Mouse (Mus musculus) brown adipose tissue, adult 24 weeks (tissue): ENCODE data around the gene Epsti1. TPM values are rescaled to one million over a fixed set of nuclear protein-coding genes. Genes with fewer than 3 reads are reported as not detected.

Source experiments
- H3K27ac ChIP-seq: fragments of 200-500 bp; replicated peaks from 2 replicates; pipeline ENCODE4 v1.5.1; 2012; ENCODE audit warnings: low read depth, mild to moderate bottlenecking, low read length
- H3K4me1 ChIP-seq: fragments of 200-500 bp; 2 replicates; pipeline ENCODE4 v1.6.1; 2012; ENCODE audit warnings: low read length, mixed read lengths; ENCODE audit not compliant: control insufficient read depth, insufficient read depth, insufficient read length
- H3K4me3 ChIP-seq: fragments of 200-500 bp; 2 replicates; pipeline ENCODE4 v1.5.1; 2012; ENCODE audit warnings: low read depth, mild to moderate bottlenecking, low read length, moderate library complexity; ENCODE audit not compliant: insufficient read depth
- polyA plus RNA-seq: library from polyadenylated mRNA; stranded (reverse); fragments of >200 nt; gene quantifications from 2 replicates; pipeline ENCODE4 v1.2.4, GENCODE M21; 2012; ENCODE audit not compliant: missing spikeins, insufficient read depth, insufficient read length

The Epsti1 gene
- polyA plus RNA-seq, 1 experiment = 2.2 TPM

- no peak overlapping the region for H3K27ac ChIP-seq
- no peaks in the 10 kb centered on the region for H3K4me1 ChIP-seq
- H3K4me3 ChIP-seq = no peak overlapping the region
Measured at GRCm38 (mm10) chr14:77886941-77887340, 17.1 kb upstream of the Epsti1 start.

GRCm38 (mm10) chr14:77889911-77890310 is 14.1 kb upstream of the Epsti1 start:
- Histone ChIP-seq H3K27ac (no peak overlapping the region), H3K4me3 (no peak overlapping the region), H3K4me1 (no peaks in the 10 kb centered on the region)

GRCm38 (mm10) chr14:77895951-77896350 is 8.1 kb upstream of the Epsti1 start:
- Histone ChIP-seq H3K27ac (0 out of 2 replicates have a peak overlapping the region, but pooled peaks have one; percentile 10), H3K4me1 (no peaks in the 10 kb centered on the region), H3K4me3 (no peak overlapping the region)

GRCm38 (mm10) chr14:77902541-77902940 is 1.5 kb upstream of the Epsti1 start:
- H3K27ac ChIP-seq = no peak overlapping the region
- H3K4me1 ChIP-seq = no peaks in the 10 kb centered on the region
- no peak overlapping the region for H3K4me3 ChIP-seq

- no peak overlapping the region for H3K4me3 ChIP-seq
Measured at GRCm38 (mm10) chr14:77905466-77905865, 1.4 kb downstream of the Epsti1 start.

GRCm38 (mm10) chr14:77906586-77906985 is 2.5 kb downstream of the Epsti1 start:
- Histone ChIP-seq H3K4me3 (no peak overlapping the region), H3K27ac (no peak overlapping the region)

More at GRCm38 (mm10) chr14:77905466-77905865, 1.4 kb downstream of the Epsti1 start:
- Histone ChIP-seq H3K27ac (no peak overlapping the region), H3K4me1 (no peaks in the 10 kb centered on the region)

GRCm38 (mm10) chr14:77915776-77916175 is 11.7 kb downstream of the Epsti1 start:
- Histone ChIP-seq H3K27ac (no peak overlapping the region), H3K4me3 (no peak overlapping the region), H3K4me1 (no peaks in the 10 kb centered on the region)

More at GRCm38 (mm10) chr14:77906586-77906985, 2.5 kb downstream of the Epsti1 start:
- no peaks in the 10 kb centered on the region for H3K4me1 ChIP-seq

GRCm38 (mm10) chr14:77921641-77922040 is 17.6 kb downstream of the Epsti1 start:
- Histone ChIP-seq H3K4me3 (no peak overlapping the region), H3K4me1 (no peaks in the 10 kb centered on the region), H3K27ac (no peak overlapping the region)

GRCm38 (mm10) chr14:77923076-77923865 is 19.2 kb downstream of the Epsti1 start:
- Histone ChIP-seq H3K27ac (no peak overlapping the region), H3K4me3 (no peak overlapping the region), H3K4me1 (no peaks in the 10 kb centered on the region)

- H3K27ac ChIP-seq = no peak overlapping the region
Measured at GRCm38 (mm10) chr14:77925414-77925813, 21.4 kb downstream of the Epsti1 start.

GRCm38 (mm10) chr14:77926718-77927117 is 22.7 kb downstream of the Epsti1 start:
- Histone ChIP-seq H3K27ac (no peak overlapping the region), H3K4me1 (no peaks in the 10 kb centered on the region), H3K4me3 (no peak overlapping the region)

More at GRCm38 (mm10) chr14:77925414-77925813, 21.4 kb downstream of the Epsti1 start:
- Histone ChIP-seq H3K4me3 (no peak overlapping the region), H3K4me1 (no peaks in the 10 kb centered on the region)

- Histone ChIP-seq H3K4me3 (no peak overlapping the region), H3K27ac (no peak overlapping the region), H3K4me1 (no peaks in the 10 kb centered on the region)
Measured at GRCm38 (mm10) chr14:77928021-77928420, 24.0 kb downstream of the Epsti1 start.

GRCm38 (mm10) chr14:77928653-77929052 is 24.6 kb downstream of the Epsti1 start:
- Histone ChIP-seq H3K4me3 (no peak overlapping the region), H3K27ac (no peak overlapping the region), H3K4me1 (no peaks in the 10 kb centered on the region)

GRCm38 (mm10) chr14:77929139-77929678 is 25.2 kb downstream of the Epsti1 start:
- Histone ChIP-seq H3K27ac (no peak overlapping the region), H3K4me1 (no peaks in the 10 kb centered on the region), H3K4me3 (no peak overlapping the region)

GRCm38 (mm10) chr14:77932150-77933047 is 28.4 kb downstream of the Epsti1 start:
- no peak overlapping the region for H3K27ac ChIP-seq
- no peaks in the 10 kb centered on the region for H3K4me1 ChIP-seq
- no peak overlapping the region for H3K4me3 ChIP-seq
